Mouse (Mus musculus): ENCODE results near the gene Gemin7.

The Gemin7 gene

GRCm38 (mm10) chr7:19577877-19578414, 551 bp upstream of the Gemin7 start:
- in situ Hi-C loops (cut with MboI, MseI), result no loop called here

GRCm38 (mm10) chr7:19575559-19575958, 1.8 kb downstream of the Gemin7 start:
- in situ Hi-C loops (cut with MboI, MseI), result no loop called here

GRCm38 (mm10) chr7:19573776-19574140, 3.6 kb downstream of the Gemin7 start:
- in situ Hi-C loops (cut with MboI, MseI), result no loop called here

GRCm38 (mm10) chr7:19572926-19573775, 4.2 kb downstream of the Gemin7 start:
- in situ Hi-C loops (cut with MboI, MseI), result no loop called here

GRCm38 (mm10) chr7:19569647-19570046, 7.7 kb downstream of the Gemin7 start:
- in situ Hi-C loops (cut with MboI, MseI), result no loop called here

- in situ Hi-C loops (cut with MboI, MseI), result no loop called here
Measured at GRCm38 (mm10) chr7:19567426-19567825, 10.0 kb downstream of the Gemin7 start.

- in situ Hi-C loops (cut with MboI, MseI), result no loop called here
Measured at GRCm38 (mm10) chr7:19565803-19566202, 11.6 kb downstream of the Gemin7 start.

- in situ Hi-C loops (cut with MboI, MseI), result no loop called here
Measured at GRCm38 (mm10) chr7:19564455-19564854, 12.9 kb downstream of the Gemin7 start.

- in situ Hi-C loops (cut with MboI, MseI), result no loop called here
Measured at GRCm38 (mm10) chr7:19563884-19564283, 13.5 kb downstream of the Gemin7 start.

- in situ Hi-C loops (cut with MboI, MseI), result no loop called here
Measured at GRCm38 (mm10) chr7:19562643-19563410, 14.6 kb downstream of the Gemin7 start, which contains the start of gene Ppp1r37. Gene Ppp1r37 (minus strand): TSS chr7:19563076.

GRCm38 (mm10) chr7:19561765-19562642, 15.4 kb downstream of the Gemin7 start:
- in situ Hi-C loops (cut with MboI, MseI), result no loop called here

GRCm38 (mm10) chr7:19561431-19561764, 16.0 kb downstream of the Gemin7 start:
- in situ Hi-C loops (cut with MboI, MseI), result no loop called here

GRCm38 (mm10) chr7:19560491-19561260, 16.7 kb downstream of the Gemin7 start:
- in situ Hi-C loops (cut with MboI, MseI), result no loop called here

- in situ Hi-C loops (cut with MboI, MseI), result no loop called here
Measured at GRCm38 (mm10) chr7:19558965-19559364, 18.4 kb downstream of the Gemin7 start.

- in situ Hi-C loops (cut with MboI, MseI), result no loop called here
Measured at GRCm38 (mm10) chr7:19557982-19558900, 19.2 kb downstream of the Gemin7 start.

GRCm38 (mm10) chr7:19557086-19557485, 20.3 kb downstream of the Gemin7 start:
- in situ Hi-C loops (cut with MboI, MseI), result no loop called here

- in situ Hi-C loops (cut with MboI, MseI), result no loop called here
Measured at GRCm38 (mm10) chr7:19554168-19554567, 23.2 kb downstream of the Gemin7 start.

- in situ Hi-C loops (cut with MboI, MseI), result no loop called here
Measured at GRCm38 (mm10) chr7:19552443-19552842, 25.0 kb downstream of the Gemin7 start.

- in situ Hi-C loops (cut with MboI, MseI), result no loop called here
Measured at GRCm38 (mm10) chr7:19551634-19552033, 25.8 kb downstream of the Gemin7 start.

GRCm38 (mm10) chr7:19549394-19549793, 28.0 kb downstream of the Gemin7 start:
- in situ Hi-C loops (cut with MboI, MseI), result no loop called here
